Mouse (Mus musculus) left cerebral cortex, postnatal 14 days (tissue): Measurements from ENCODE around the gene Socs1. TPM values are rescaled to one million over a fixed set of nuclear protein-coding genes. Genes with fewer than 3 reads are reported as not detected.

Experiments
- DNase-seq, 2 experiments: peaks; one replicate each; pipeline ENCODE4 v3.0.0; 2021 to 2022; ENCODE audit warnings: low spot score in 2 of 2, mixed read lengths in 1 of 2
- intact Hi-C: fragments of 180-260 bp; cut with DNase I; formaldehyde crosslinking; loops from one replicate; pipeline ENCODE4 v1.15.1; 2025
- total RNA-seq, 2 experiments: library from RNA; stranded (reverse); gene quantifications; 2 replicates each; pipeline ENCODE4 v1.2.3; 2021

Gene Socs1
- total RNA-seq, 2 experiments from 2014 or later: 1.3 TPM

GRCm38 (mm10) chr16:10770531-10771325 lies 14.6 kb downstream of the Socs1 start:
- intact Hi-C loops: no loop called here
- DNase-seq: no peak

DNA sequence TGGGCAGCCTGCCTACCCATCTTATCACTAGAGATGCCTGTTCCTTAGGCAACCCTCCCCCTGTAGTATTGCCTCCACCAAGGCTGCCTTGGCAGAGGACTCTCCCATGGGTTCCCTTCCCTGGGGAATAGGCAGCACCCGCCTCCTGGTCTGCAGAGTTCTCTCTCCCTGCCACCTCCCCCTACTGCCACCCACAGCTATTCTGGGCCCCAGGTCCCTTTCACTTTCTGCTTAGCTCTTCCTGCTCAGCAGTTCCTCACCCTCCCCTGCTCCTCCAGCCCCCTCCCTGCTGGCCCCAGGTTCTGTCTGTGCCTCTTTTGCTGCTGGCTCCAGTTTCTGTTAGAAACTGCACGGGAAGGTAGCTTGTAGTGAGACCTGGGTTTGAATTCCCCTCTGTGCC lies 15.7 kb downstream of the Socs1 start:
- intact Hi-C loops: no loop called here
- peak; percentile 15 to 51 for DNase-seq

DNA sequence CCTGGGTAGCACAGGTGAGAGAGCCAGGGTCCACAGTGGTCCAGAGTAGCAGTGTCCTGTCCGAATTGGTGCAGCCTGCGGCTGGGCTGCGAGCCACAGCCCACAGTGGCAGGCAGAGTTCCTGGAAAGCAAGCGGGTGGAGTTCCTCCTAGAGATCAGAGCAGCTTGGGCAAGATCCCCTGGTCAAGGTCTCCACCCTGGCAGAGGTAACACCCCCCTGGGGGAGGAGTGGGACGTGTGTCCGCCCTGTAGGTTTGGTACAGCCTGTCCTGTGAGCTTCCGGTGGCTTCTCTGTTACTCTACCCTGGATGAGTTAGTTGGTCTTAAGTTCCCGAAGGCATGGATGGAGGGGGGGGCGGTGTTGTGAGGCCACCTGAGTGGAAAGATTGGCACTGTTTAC lies 16.5 kb downstream of the Socs1 start:
- intact Hi-C loops: no loop called here
- no peak for DNase-seq

GRCm38 (mm10) chr16:10767158-10767557 lies 18.2 kb downstream of the Socs1 start:
- DNase-seq: peak; percentile 73 to 77
- intact Hi-C loops: no loop called here

DNA sequence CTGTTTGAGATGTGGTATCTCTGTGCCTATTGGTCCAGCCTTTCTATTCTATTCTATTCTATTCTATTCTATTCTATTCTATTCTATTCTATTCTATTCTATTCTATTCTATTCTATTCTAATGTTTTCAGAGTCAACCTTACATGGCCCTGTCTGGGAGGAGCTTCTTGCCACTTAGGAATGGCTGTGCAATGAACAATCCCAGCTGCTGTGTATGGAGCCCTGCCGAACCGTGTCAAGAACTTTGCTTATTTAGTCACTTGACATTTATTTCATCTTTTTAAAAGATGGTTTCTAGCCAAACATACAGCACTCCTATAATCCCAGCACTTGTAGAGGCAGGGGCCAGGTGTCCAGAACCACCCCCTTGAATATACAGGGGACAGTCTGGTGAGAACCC lies 21.0 kb downstream of the Socs1 start:
- intact Hi-C loops: no loop called here
- DNase-seq: no peak

DNA sequence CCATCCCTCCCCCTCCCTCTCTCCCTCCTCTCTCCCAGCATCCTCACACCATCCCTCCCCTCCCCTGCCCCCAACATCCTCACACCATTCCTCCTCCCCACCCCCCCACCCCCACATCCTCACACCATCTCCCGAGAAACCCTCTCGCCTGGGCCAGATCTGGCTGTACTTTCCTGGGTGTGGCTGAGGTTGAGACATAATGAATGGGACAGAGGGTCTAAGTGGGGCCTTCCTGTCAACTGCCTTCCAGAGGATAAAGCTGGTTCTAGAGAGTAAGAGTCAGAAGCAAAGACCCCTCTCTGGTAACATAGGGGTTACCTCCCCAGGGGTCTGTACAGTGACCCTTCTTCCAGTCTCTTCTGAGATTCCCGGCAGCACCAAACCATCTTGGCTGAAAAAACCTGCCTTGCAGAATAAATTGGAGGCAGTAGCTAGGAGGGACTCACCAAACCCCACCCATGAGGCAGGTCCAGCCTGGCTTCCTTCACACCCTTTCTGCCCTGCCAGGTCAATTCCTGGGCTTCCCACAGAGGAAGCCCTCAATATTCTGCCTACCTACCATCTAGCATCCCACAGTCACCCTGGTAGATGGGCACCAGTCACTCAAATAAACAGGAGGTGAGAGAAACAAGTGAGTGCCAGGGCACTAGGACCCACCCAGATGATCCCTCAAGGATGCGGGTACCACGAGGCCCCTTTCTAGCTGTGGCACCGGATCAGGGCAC lies 21.6 kb downstream of the Socs1 start:
- DNase-seq: no peak
- intact Hi-C loops: no loop called here

DNA sequence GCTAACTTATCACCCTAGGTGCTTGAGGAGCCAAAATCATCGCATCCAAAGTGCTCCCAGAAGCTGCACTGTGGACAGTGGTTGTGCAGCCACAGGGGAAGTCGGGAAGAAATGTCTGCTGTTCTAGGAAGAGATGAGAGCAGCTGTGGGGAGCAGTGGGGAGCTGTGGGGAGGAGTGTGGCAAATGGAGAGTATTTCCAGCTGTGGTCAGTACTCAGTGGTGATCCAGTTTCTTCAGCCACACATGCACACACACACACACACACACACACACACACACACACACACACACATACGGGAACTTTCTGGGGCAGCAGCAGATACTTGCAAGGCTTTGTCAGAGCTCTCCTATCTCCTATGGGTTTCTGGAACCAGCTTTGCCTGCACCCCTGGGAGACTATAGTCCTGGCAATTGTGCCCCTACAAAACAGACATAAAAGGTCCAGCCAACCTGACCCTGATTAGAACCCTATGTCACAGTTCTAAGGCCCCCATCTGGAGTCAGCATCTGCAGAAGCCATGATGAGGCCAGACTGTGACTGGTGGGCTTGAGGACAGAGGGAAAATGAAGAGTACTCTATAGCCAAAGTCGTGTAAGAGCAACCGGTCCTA lies 22.7 kb downstream of the Socs1 start:
- no peak for DNase-seq
- intact Hi-C loops: no loop called here

GRCm38 (mm10) chr16:10761182-10761581 lies 24.2 kb downstream of the Socs1 start:
- no peak for DNase-seq

GRCm38 (mm10) chr16:10756168-10756567 lies 29.2 kb downstream of the Socs1 start:
- no peak for DNase-seq
- intact Hi-C loops: no loop called here

More at GRCm38 (mm10) chr16:10761182-10761581, 24.2 kb downstream of the Socs1 start:
- intact Hi-C loops: no loop called here

DNA sequence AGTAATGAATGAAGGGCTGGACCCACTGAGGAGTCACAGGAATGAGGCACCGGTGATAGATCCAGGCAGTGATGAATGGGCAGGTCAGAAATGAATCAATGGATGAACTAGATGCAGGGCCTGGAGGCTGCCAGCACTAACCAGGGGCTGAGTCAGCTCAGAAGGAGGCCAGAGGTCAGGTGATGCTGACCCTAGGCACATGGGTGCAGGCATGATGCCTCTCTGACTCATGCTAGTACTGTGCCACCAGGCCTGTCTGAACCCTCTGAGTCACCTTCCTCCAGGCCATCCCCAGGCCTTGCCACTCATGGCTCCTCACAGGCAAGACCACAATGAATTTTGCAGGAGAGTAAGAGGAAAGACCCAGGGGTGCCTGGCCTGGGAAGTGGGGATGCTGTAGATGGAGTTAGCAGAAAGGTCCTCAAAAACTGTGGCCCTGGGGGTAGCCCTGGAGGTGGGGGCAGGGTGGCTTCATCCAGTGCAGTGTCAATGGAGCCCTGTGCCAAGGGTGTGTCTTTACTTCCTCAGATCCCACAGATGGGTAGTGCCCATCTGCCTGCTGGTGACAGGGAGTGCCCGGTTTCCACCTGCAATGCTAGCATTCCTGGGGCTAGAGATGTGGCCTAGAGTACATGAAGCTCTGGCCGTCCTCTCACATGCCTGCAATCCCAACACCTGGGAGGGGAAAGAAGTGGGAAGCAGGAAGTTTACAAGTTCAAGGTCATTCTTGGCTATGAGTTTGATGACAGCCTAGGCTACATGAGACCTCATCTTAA lies 30.6 kb downstream of the Socs1 start:
- no peak for DNase-seq
- intact Hi-C loops: no loop called here

- peak; percentile 28 to 31 for DNase-seq
- intact Hi-C loops: no loop called here
Observed at GRCm38 (mm10) chr16:10749824-10750223, 35.5 kb downstream of the Socs1 start.

DNA sequence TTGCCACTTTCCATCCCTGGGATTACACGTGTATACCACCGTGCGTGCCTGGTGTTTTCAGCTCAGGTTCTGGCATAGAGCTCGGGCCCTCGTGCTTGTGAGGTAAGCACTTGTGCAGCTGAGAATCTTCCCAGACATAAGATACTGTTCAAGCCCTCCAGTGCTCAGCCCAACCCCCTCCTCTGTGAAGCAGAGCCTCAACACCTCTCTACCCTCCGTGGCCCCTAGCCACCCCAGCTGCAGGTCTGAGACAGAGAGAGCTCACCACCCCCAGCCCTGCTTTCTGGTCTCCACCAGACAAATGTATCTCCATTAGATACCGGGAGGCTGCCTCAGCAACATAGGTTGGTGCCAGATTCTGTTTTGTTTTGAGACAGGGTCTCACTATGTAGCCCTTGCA lies 36.1 kb downstream of the Socs1 start:
- intact Hi-C loops: no loop called here
- DNase-seq: no peak

GRCm38 (mm10) chr16:10741082-10741481 lies 44.3 kb downstream of the Socs1 start:
- DNase-seq: peak in 1 of 2 experiments; percentile 67
- intact Hi-C loops: no loop called here

GRCm38 (mm10) chr16:10739854-10740398 lies 45.4 kb downstream of the Socs1 start:
- intact Hi-C loops: no loop called here
- no peak for DNase-seq

- no peak for DNase-seq
- intact Hi-C loops: no loop called here
Observed at GRCm38 (mm10) chr16:10738866-10739265, 46.5 kb downstream of the Socs1 start.

GRCm38 (mm10) chr16:10737571-10737970 lies 47.8 kb downstream of the Socs1 start:
- intact Hi-C loops: no loop called here
- DNase-seq: no peak

DNA sequence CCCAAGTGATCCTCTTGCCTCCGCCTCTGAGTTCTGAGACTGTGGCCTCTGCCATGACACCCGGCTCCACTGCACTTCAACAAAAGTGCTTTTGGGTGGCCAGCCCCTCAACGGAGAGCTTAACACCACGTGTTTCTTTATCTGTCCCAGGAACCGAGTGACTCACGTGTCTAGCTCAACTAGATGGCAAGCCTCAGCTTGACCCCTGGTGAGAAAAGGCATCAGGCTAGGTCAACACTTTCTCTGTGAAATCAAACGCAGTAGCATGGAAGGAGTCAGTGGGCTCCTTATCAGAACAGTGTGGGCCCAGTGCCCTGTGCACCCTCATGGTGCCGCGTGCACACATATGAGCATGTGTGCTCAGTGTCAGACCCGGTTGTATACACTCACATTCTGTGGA lies 49.0 kb downstream of the Socs1 start:
- intact Hi-C loops: no loop called here
- DNase-seq: no peak

DNA sequence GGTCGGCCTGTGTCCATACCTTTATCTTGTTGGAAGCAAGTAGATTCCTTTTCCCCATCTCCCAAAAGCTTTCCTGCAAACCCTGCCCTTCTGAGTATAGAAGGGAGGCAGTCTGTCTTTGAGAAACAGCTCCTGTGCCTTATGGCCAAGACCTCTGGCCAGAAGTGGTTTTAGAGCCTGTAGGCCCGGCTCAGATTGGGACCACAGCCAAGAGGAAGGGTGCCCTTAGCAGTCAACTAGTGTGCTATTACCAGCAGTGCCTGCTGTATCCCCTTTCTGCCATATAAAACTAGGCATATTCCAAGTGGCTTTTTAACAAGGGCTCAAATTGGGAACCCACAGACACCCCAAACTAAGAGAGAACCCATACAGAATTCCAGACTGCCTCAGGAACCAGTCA lies 49.6 kb downstream of the Socs1 start:
- no peak for DNase-seq
- intact Hi-C loops: no loop called here

GRCm38 (mm10) chr16:10732421-10732820 lies 52.9 kb downstream of the Socs1 start:
- no peak for DNase-seq
- intact Hi-C loops: no loop called here
